Mouse (Mus musculus) adipose tissue, adult 10 weeks (tissue): ENCODE measurements around the gene Mrgprx2. TPM values are rescaled to one million over a fixed set of nuclear protein-coding genes. Genes with fewer than 3 reads are reported as not detected.

Experiments
- polyA plus RNA-seq: library from polyadenylated mRNA; stranded (reverse); fragments of 350-450 nt; fragmentation: Illumina TruSeq; extraction: RNeasy Lipid Tissue Mini Kit (QIAGEN cat#74804); gene quantifications from one replicate; pipeline ENCODE4 v1.2.3, GENCODE M21; 2014; ENCODE audit warnings: low read depth, low replicate concordance

The Mrgprx2 gene
- polyA plus RNA-seq: 0.12 TPM

DNA sequence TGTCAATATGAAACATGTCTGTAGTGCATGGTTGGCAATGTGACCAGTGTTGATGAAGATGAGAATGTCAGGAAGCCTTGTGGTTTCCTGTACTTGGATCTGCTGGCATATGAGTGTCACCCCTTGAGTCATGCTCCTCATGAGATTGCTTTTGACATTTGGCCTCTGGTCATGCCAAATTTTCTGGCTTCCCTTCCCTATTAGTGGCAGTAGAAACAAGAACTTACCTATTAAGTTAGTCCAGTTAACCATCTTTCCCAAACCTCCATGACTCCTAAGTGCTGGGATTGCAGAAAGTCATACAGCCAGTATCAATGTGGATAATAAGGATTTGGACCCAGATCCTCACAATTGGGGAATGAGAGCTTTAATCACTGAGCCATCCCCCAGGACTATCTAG lies at the start of gene Mrgprx2:
Gene Mrgprx2, minus strand, starts transcription at position 101 of the 400 bp plus-strand sequence.

DNA sequence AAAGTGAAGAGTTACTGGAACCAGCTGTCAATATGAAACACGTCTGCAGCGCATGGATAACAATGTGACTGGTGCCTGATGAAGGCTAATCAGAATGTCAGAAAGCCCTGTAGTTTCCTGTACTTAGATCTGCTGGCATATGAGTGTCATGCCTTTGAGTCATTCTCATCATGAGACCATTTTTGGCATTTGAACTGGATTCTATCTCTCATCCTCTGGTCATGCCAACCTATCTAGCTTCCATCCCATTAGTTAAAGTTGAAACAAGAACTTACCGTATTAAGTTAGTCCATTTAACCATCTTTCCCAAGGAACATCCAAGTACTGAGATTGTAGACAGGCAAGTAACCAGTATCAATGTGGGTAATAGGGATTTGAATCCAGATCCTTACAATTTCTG lies 42.9 kb downstream of the Mrgprx2 start, which contains the start of gene Mrgprb1:
Gene Mrgprb1, minus strand, starts transcription at position 101 of the 400 bp plus-strand sequence.

Other genes starting within 250 kb of the Mrgprx2 start
- not detected for gene Mrgprb8, start 110.8 kb downstream of the Mrgprx2 start, polyA plus RNA-seq
- gene Mrgprb1, start 43.0 kb downstream of the Mrgprx2 start, polyA plus RNA-seq: 0.38 TPM
- 0.19 TPM for gene Mrgprb2, start 58.8 kb upstream of the Mrgprx2 start, polyA plus RNA-seq
- gene Mrgprb3, start 144.5 kb upstream of the Mrgprx2 start, polyA plus RNA-seq: not detected